Mouse (Mus musculus) brain, adult 2 months (tissue): ENCODE measurements around the gene Rnf186.

Source experiments
- DNase-seq: peaks from one replicate; pipeline ENCODE4 v3.0.0; 2011; ENCODE audit warnings: low read depth, low spot score

Rnf186 gene

DNA sequence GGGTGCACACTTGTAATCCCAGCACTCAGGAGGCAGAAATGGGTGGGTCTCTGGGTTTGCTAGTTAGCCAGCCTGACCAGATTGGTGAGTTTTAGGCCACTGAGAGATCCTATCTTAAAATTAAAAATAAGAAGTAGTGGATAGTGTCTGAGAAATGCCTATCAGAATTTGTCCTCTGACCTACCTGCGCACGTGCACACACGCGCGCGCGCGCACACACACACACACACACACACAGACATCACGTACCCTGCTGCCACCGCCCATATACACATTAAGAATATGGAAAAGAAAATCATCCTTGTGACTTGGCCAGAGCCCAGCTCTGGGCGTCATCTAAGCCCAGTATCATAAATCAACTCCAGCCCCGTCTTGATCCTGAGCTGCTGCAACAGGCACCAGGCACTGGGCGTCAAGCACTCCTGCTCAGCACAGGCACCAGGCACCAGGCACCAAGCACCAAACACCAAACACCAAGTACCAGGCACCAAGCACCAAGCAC is 44.3 kb downstream of the Rnf186 start:
- no peak for DNase-seq

DNA sequence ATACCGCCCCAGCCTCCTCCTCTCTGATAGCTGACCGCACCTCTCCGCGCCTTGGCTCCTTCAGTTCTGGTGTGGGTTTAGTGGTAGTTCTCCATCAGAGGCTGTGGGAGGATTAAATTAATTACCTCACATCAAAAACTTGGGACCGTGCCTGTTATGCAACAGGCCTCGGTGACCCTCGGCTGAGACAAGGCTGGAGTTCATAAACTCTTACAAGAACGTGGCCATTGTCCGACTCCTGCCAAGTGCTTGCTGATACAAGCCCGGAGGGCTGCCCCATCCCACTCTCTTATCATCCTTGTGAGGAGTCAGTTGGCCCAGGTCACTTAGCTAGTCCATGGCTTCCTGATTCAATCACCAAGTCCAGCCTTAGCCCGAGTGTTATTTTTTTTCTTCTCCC is 46.4 kb downstream of the Rnf186 start:
- DNase-seq = no peak

DNA sequence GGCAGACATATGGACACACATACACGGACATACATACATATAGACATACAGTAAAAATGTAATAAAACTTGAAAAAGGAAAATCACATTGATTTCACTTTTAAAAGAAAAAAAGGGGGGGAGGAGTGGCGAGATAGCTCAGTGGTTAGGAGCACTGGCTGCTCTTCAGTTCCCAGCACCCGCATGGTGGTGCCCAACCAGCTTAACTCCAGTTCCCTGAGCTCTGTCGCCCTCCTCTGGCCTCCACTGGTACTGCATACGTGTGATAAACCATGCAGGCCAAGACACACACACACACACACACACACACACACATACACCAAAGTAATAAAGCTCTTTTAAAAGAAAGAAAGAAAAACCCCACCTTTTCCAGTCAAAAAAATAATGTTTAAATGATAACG is 47.9 kb downstream of the Rnf186 start:
- no peak for DNase-seq
